Mouse (Mus musculus) intestine, embryonic 16.5 days (tissue): Measurements from ENCODE around the gene Igfbp2. TPM values are rescaled to one million over a fixed set of nuclear protein-coding genes. Genes with fewer than 3 reads are reported as not detected.
A peak's percentile ranks its signal among the peaks of the same experiment; 100 is the strongest.

Experiments
- ATAC-seq: fragments of 200-750 bp; cut with Nextera tagmentation; 2 replicates; pipeline ENCODE4 v1.8.0; 2017; ENCODE audit warnings: moderate TSS enrichment, moderate library complexity
- H3K27ac ChIP-seq: fragments of 300-500 bp; sonication (generic); 2 replicates; pipeline ENCODE4 v1.5.1; 2014; ENCODE audit warnings: mild to moderate bottlenecking, low read length
- H3K27me3 ChIP-seq: fragments of 300-500 bp; sonication (generic); replicated peaks from 2 replicates; pipeline ENCODE4 v1.6.1; 2014; ENCODE audit warnings: low read length, control low read depth, mixed read lengths; ENCODE audit not compliant: control insufficient read depth, insufficient read depth
- H3K36me3 ChIP-seq: fragments of 300-500 bp; sonication (generic); 2 replicates; pipeline ENCODE4 v1.6.1; 2014; ENCODE audit warnings: low read length, control low read depth; ENCODE audit not compliant: control insufficient read depth, insufficient read depth
- H3K4me1 ChIP-seq: fragments of 300-500 bp; sonication (generic); 2 replicates; pipeline ENCODE4 v1.6.1; 2014; ENCODE audit warnings: low read length, control low read depth, mixed read lengths; ENCODE audit not compliant: control insufficient read depth, insufficient read depth
- H3K4me2 ChIP-seq: fragments of 300-500 bp; sonication (generic); 2 replicates; pipeline ENCODE4 v1.6.1; 2014; ENCODE audit warnings: low read depth, low read length, control low read depth
- H3K4me3 ChIP-seq: fragments of 300-500 bp; sonication (generic); 2 replicates; pipeline ENCODE4 v1.5.1; 2014; ENCODE audit warnings: mild to moderate bottlenecking, low read length
- H3K9ac ChIP-seq: fragments of 300-500 bp; sonication (generic); 2 replicates; pipeline ENCODE4 v1.6.1; 2014; ENCODE audit warnings: low read depth, low read length
- H3K9me3 ChIP-seq: fragments of 300-500 bp; sonication (generic); 2 replicates; pipeline ENCODE4 v1.6.1; 2016; ENCODE audit warnings: low read length, control low read depth; ENCODE audit not compliant: control insufficient read depth
- WGBS: fragments of 180-500 bp; shearing (Covaris S2); extraction: QIAGEN DNeasy Blood & Tissue Kit; methylation state at CpG from one replicate; pipeline ENCODE4 v1.1.7; 2014; 5-methylcytosine and 5-hydroxymethylcytosine counted together
- polyA plus RNA-seq: library from polyadenylated mRNA; unstranded; fragments of >200 nt; fragmentation: Nextera tagmentation; extraction: Ambion mirVana; gene quantifications from 2 replicates; pipeline ENCODE4 v1.2.1, GENCODE M21; 2015

Gene Igfbp2
- polyA plus RNA-seq, 1 experiment from 2014 or later = 127 TPM

- no peaks in the 10 kb centered on the region for H3K27me3 ChIP-seq
- ATAC-seq = no peak
- WGBS = 96% methylated on average over 3 of the region's 3 CpGs
Measured at GRCm38 (mm10) chr1:72811061-72811460, 13.2 kb upstream of the Igfbp2 start.

GRCm38 (mm10) chr1:72813089-72813638 lies 11.1 kb upstream of the Igfbp2 start:
- Histone ChIP-seq H3K4me1 (0 out of 2 replicates have a peak, but pooled peaks cover 6% of the 10 kb centered on the region), H3K4me2 (no peak overlapping the region), H3K27ac (0 out of 2 replicates have a peak overlapping the region, but pooled peaks have one; percentile 50), H3K9me3 (no peaks in the 10 kb centered on the region), H3K27me3 (no peaks in the 10 kb centered on the region), H3K36me3 (no peaks in the 10 kb centered on the region), H3K9ac (no peak overlapping the region), H3K4me3 (no peak overlapping the region)
- WGBS = 40% methylated on average over 5 of the region's 5 CpGs
- no peak for ATAC-seq

More at GRCm38 (mm10) chr1:72811061-72811460, 13.2 kb upstream of the Igfbp2 start:
- Histone ChIP-seq H3K4me2 (no peak overlapping the region), H3K4me1 (0 out of 2 replicates have a peak, but pooled peaks cover 10% of the 10 kb centered on the region), H3K9me3 (no peaks in the 10 kb centered on the region), H3K27ac (no peak overlapping the region), H3K4me3 (no peak overlapping the region), H3K36me3 (no peaks in the 10 kb centered on the region), H3K9ac (no peak overlapping the region)

GRCm38 (mm10) chr1:72813639-72814403 lies 10.5 kb upstream of the Igfbp2 start:
- Histone ChIP-seq H3K4me1 (0 out of 2 replicates have a peak, but pooled peaks cover 6% of the 10 kb centered on the region), H3K36me3 (no peaks in the 10 kb centered on the region), H3K4me2 (no peak overlapping the region), H3K9ac (no peak overlapping the region), H3K9me3 (no peaks in the 10 kb centered on the region), H3K27me3 (no peaks in the 10 kb centered on the region), H3K27ac (peak overlapping the region; percentile 50; the same call in 1 of the 2 replicates), H3K4me3 (no peak overlapping the region)
- WGBS = 21% methylated on average over 6 of the region's 6 CpGs
- peak; percentile 44 for ATAC-seq

GRCm38 (mm10) chr1:72815184-72815583 lies 9.1 kb upstream of the Igfbp2 start:
- Histone ChIP-seq H3K9ac (no peak overlapping the region), H3K27me3 (no peaks in the 10 kb centered on the region), H3K9me3 (no peaks in the 10 kb centered on the region), H3K4me2 (no peak overlapping the region), H3K36me3 (no peaks in the 10 kb centered on the region), H3K27ac (no peak overlapping the region), H3K4me1 (0 out of 2 replicates have a peak, but pooled peaks cover 6% of the 10 kb centered on the region), H3K4me3 (no peak overlapping the region)
- ATAC-seq = 0 out of 2 replicates have a peak, but pooled peaks have one; percentile 23
- 51% methylated on average over 5 of the region's 5 CpGs for WGBS

GRCm38 (mm10) chr1:72815616-72816015 lies 8.7 kb upstream of the Igfbp2 start:
- no peak overlapping the region for H3K27ac ChIP-seq
- no peak overlapping the region for H3K4me3 ChIP-seq
- H3K36me3 ChIP-seq = no peaks in the 10 kb centered on the region
- 0 out of 2 replicates have a peak, but pooled peaks cover 6% of the 10 kb centered on the region for H3K4me1 ChIP-seq
- 78% methylated on average over 3 of the region's 3 CpGs for WGBS
- ATAC-seq = no peak
- H3K27me3 ChIP-seq = no peaks in the 10 kb centered on the region
- no peak overlapping the region for H3K4me2 ChIP-seq
- H3K9ac ChIP-seq = no peak overlapping the region
- H3K9me3 ChIP-seq = no peaks in the 10 kb centered on the region

- Histone ChIP-seq H3K9ac (no peak overlapping the region), H3K4me3 (no peak overlapping the region), H3K27ac (no peak overlapping the region), H3K36me3 (no peaks in the 10 kb centered on the region), H3K9me3 (no peaks in the 10 kb centered on the region), H3K4me2 (no peak overlapping the region), H3K27me3 (no peaks in the 10 kb centered on the region; the same call in 1 of the 2 replicates), H3K4me1 (peaks cover 8% of the 10 kb centered on the region)
- no peak for ATAC-seq
- 92% methylated on average over 6 of the region's 6 CpGs for WGBS
Measured at GRCm38 (mm10) chr1:72819995-72820394, 4.3 kb upstream of the Igfbp2 start.

- WGBS = 75% methylated on average over 10 of the region's 10 CpGs
- no peak for ATAC-seq
Measured at GRCm38 (mm10) chr1:72822893-72823292, 1.4 kb upstream of the Igfbp2 start.

GRCm38 (mm10) chr1:72824707-72825101 lies 401 bp downstream of the Igfbp2 start:
- ATAC-seq = peak; percentile 68
- Histone ChIP-seq H3K36me3 (no peaks in the 10 kb centered on the region), H3K9ac (peak overlapping the region; percentile 70), H3K4me3 (peak overlapping the region; percentile 66), H3K9me3 (no peaks in the 10 kb centered on the region), H3K27ac (0 out of 2 replicates have a peak overlapping the region, but pooled peaks have one; percentile 16), H3K27me3 (peaks cover 5% of the 10 kb centered on the region; the same call in 1 of the 2 replicates), H3K4me2 (peak overlapping the region; percentile 98), H3K4me1 (peaks cover 31% of the 10 kb centered on the region)
- WGBS = under 1% methylated on average over 37 of the region's 37 CpGs

More at GRCm38 (mm10) chr1:72822893-72823292, 1.4 kb upstream of the Igfbp2 start:
- Histone ChIP-seq H3K4me3 (no peak overlapping the region), H3K27me3 (peaks cover 5% of the 10 kb centered on the region; the same call in 1 of the 2 replicates), H3K9ac (no peak overlapping the region), H3K4me2 (no peak overlapping the region), H3K9me3 (no peaks in the 10 kb centered on the region), H3K27ac (no peak overlapping the region), H3K4me1 (peaks cover 28% of the 10 kb centered on the region), H3K36me3 (no peaks in the 10 kb centered on the region)

GRCm38 (mm10) chr1:72825286-72825685 lies 983 bp downstream of the Igfbp2 start:
- H3K27me3 ChIP-seq = peaks cover 5% of the 10 kb centered on the region; the same call in 1 of the 2 replicates
- peaks cover 31% of the 10 kb centered on the region for H3K4me1 ChIP-seq
- WGBS = 2% methylated on average over 20 of the region's 20 CpGs
- H3K27ac ChIP-seq = no peak overlapping the region
- H3K9ac ChIP-seq = peak overlapping the region; percentile 70
- peak overlapping the region; percentile 98 for H3K4me2 ChIP-seq
- no peaks in the 10 kb centered on the region for H3K9me3 ChIP-seq
- ATAC-seq = no peak
- peak overlapping the region; percentile 66 for H3K4me3 ChIP-seq
- no peaks in the 10 kb centered on the region for H3K36me3 ChIP-seq
